Mouse (Mus musculus) mesoderm, embryonic 11.5 days (tissue): ENCODE data around the gene 2210407C18Rik.

Experiments used
- DNase-seq: peaks from one replicate; pipeline ENCODE4 v3.0.0-alpha.2; 2012; ENCODE audit warnings: low read depth, low spot score

The 2210407C18Rik gene

DNA sequence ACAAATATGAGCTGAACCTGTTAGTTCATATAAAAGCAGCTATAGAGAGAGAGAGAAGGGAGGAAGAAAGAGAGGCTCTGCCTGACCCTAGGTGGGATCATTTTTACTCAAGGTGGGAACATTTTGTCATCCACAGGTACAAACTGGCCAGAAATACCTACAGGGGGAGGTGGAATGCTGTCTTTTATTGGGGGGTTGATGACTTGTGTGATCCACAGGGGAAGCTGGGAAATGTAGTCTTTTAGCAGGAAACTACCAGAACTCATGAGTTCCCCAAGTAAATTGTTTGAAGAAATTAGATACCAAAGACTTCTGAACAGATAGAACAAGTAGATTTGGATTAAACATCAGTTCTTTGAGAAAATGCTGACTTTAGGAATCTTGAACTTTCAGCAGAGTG, 13.8 kb downstream of the 2210407C18Rik start:
- no peak for DNase-seq

- no peak for DNase-seq
These were observed 18.0 kb downstream of the 2210407C18Rik start for GRCm38 (mm10) chr11:58597837-58598236.

GRCm38 (mm10) chr11:58594814-58595213, 21.1 kb downstream of the 2210407C18Rik start, which contains the start of gene Olfr324:
TSS of gene Olfr324 (plus strand) at chr11:58595114.
- no peak for DNase-seq

- DNase-seq = no peak
These were observed 27.1 kb downstream of the 2210407C18Rik start for GRCm38 (mm10) chr11:58588620-58589250.

GRCm38 (mm10) chr11:58587898-58588348, 28.0 kb downstream of the 2210407C18Rik start:
- DNase-seq = peak; percentile 71

DNA sequence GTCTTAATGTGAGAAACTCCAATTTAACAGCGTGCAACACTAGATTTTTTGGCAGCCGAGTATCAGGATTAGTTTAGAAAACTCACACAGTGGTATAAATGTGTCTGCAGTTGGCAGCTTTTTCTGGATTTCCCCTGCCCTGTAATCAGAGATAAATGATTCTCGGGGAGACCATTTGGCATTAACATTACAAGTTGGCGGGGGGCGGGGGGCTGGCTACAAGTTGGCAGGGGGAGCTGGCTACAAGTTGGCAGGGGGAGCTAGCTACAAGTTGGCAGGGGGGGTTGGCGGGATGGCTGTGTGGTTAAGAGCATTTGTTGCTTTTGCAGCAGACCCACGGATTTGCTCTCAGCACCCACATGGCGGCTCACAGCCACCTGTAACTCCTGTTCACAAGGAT, 37.2 kb downstream of the 2210407C18Rik start:
- DNase-seq = no peak

- no peak for DNase-seq
These were observed 38.4 kb downstream of the 2210407C18Rik start, which contains the start of gene Olfr325 for GRCm38 (mm10) chr11:58577430-58577829. TSS of gene Olfr325 (plus strand) at chr11:58577730.

- DNase-seq = no peak
These were observed 45.5 kb downstream of the 2210407C18Rik start, which contains the start of gene Olfr224 for GRCm38 (mm10) chr11:58570405-58570804. TSS of gene Olfr224 (minus strand) at chr11:58570553.
